Mouse (Mus musculus) limb, embryonic 10.5 days (tissue): ENCODE measurements around the gene Atp6v1f. TPM values are rescaled to one million over a fixed set of nuclear protein-coding genes. Genes with fewer than 3 reads are reported as not detected.

Experiments used
- DNase-seq: peaks from one replicate; pipeline ENCODE4 v3.0.0-alpha.2; 2017; ENCODE audit warnings: low spot score
- H3K27ac ChIP-seq: fragments of 300-500 bp; sonication (generic); 2 replicates; pipeline ENCODE4 v1.5.1; 2016; ENCODE audit warnings: mild to moderate bottlenecking
- H3K27me3 ChIP-seq: fragments of 300-500 bp; sonication (generic); 2 replicates; pipeline ENCODE4 v1.6.1; 2016; ENCODE audit warnings: low read depth, mild to moderate bottlenecking; ENCODE audit not compliant: poor library complexity, severe bottlenecking
- H3K36me3 ChIP-seq: fragments of 300-500 bp; sonication (generic); 2 replicates; pipeline ENCODE4 v1.6.1; 2016; ENCODE audit warnings: mild to moderate bottlenecking, moderate library complexity
- H3K4me1 ChIP-seq: fragments of 300-500 bp; sonication (generic); 2 replicates; pipeline ENCODE4 v1.6.1; 2016
- H3K4me3 ChIP-seq: fragments of 300-500 bp; sonication (generic); 2 replicates; pipeline ENCODE4 v1.5.1; 2016; ENCODE audit warnings: mild to moderate bottlenecking, moderate library complexity
- H3K9me3 ChIP-seq: fragments of 300-500 bp; sonication (generic); replicated peaks from 2 replicates; pipeline ENCODE4 v1.6.1; 2016; ENCODE audit warnings: mild to moderate bottlenecking
- WGBS: fragments of 180-500 bp; shearing (Covaris S2); methylation state at CpG from one replicate; pipeline ENCODE4 v1.1.7; 2016; 5-methylcytosine and 5-hydroxymethylcytosine counted together
- polyA plus RNA-seq: library from polyadenylated mRNA; unstranded; fragments of >200 nt; fragmentation: Nextera tagmentation; extraction: Ambion mirVana; gene quantifications from 2 replicates; pipeline ENCODE4 v1.2.1, GENCODE M21; 2016

The Atp6v1f gene
- polyA plus RNA-seq, 1 experiment from 2014 or later = 196 TPM

- Histone ChIP-seq H3K4me3 (peak within 1 kb of the TSS; percentile 80), H3K27ac (peak within 1 kb of the TSS; percentile 97), H3K9me3 (no peaks in the 10 kb centered on the region), H3K27me3 (no peaks in the 10 kb centered on the region), H3K4me1 (peaks cover 70% of the 10 kb centered on the region), H3K36me3 (peaks cover 28% of the 10 kb centered on the region)
- peak; percentile 76 for DNase-seq
- WGBS = under 1% methylated on average over 46 of the region's 47 CpGs
These were observed 40.2 kb downstream of the Atp6v1f start, which contains the start of gene Kcp for GRCm38 (mm10) chr6:29507447-29508309. Gene Kcp, minus strand, starts transcription at chr6:29507952.

- DNase-seq = no peak
- Histone ChIP-seq H3K27me3 (no peaks in the 10 kb centered on the region), H3K36me3 (peaks cover 17% of the 10 kb centered on the region), H3K4me3 (no peak overlapping the region), H3K4me1 (peaks cover 84% of the 10 kb centered on the region), H3K9me3 (no peaks in the 10 kb centered on the region), H3K27ac (peak overlapping the region; percentile 97)
- 20% methylated on average over 2 of the region's 2 CpGs for WGBS
These were observed 41.6 kb downstream of the Atp6v1f start for GRCm38 (mm10) chr6:29509086-29509485.

GRCm38 (mm10) chr6:29513284-29513683 lies 45.8 kb downstream of the Atp6v1f start:
- Histone ChIP-seq H3K27me3 (no peaks in the 10 kb centered on the region), H3K9me3 (no peaks in the 10 kb centered on the region), H3K4me1 (peaks cover 77% of the 10 kb centered on the region), H3K27ac (peak overlapping the region; percentile 82), H3K36me3 (no peaks in the 10 kb centered on the region), H3K4me3 (peak overlapping the region; percentile 36)
- peak; percentile 87 for DNase-seq
- under 1% methylated on average over 11 of the region's 11 CpGs for WGBS

- DNase-seq = peak; percentile 83
- Histone ChIP-seq H3K9me3 (no peaks in the 10 kb centered on the region), H3K27ac (peak overlapping the region; percentile 42), H3K4me3 (no peak overlapping the region), H3K4me1 (peaks cover 41% of the 10 kb centered on the region), H3K27me3 (no peaks in the 10 kb centered on the region), H3K36me3 (no peaks in the 10 kb centered on the region)
- WGBS = 15% methylated on average over 5 of the region's 5 CpGs
These were observed 49.6 kb downstream of the Atp6v1f start for GRCm38 (mm10) chr6:29517139-29517538.

Other genes starting within 250 kb of the Atp6v1f start
- gene Hilpda, start 195.2 kb upstream of the Atp6v1f start, polyA plus RNA-seq = 42.7 and 45.2 TPM in 2 replicates
- 0.40 and 0.55 TPM in 2 replicates for gene Fam71f2, start 188.1 kb upstream of the Atp6v1f start, polyA plus RNA-seq
- 0.09 TPM in 1 of 2 replicates, not detected in the other for gene Fam71f1, start 148.6 kb upstream of the Atp6v1f start, polyA plus RNA-seq
- 220 and 268 TPM in 2 replicates for gene Calu, start 119.6 kb upstream of the Atp6v1f start, polyA plus RNA-seq
- 0.34 and 0.38 TPM in 2 replicates for gene Opn1sw, start 79.2 kb upstream of the Atp6v1f start, polyA plus RNA-seq
- gene Ccdc136, start 71.4 kb upstream of the Atp6v1f start, polyA plus RNA-seq = 19.4 and 29.8 TPM in 2 replicates
- gene Flnc, start 34.5 kb upstream of the Atp6v1f start, polyA plus RNA-seq = 3.7 and 5.6 TPM in 2 replicates
- 0.34 TPM in 1 of 2 replicates, not detected in the other for gene Atp6v1fnb, start 3.7 kb downstream of the Atp6v1f start, polyA plus RNA-seq
- 37.2 and 43.9 TPM in 2 replicates for gene Kcp, start 40.2 kb downstream of the Atp6v1f start, polyA plus RNA-seq
- 3.2 and 4.2 TPM in 2 replicates for gene Irf5, start 58.9 kb downstream of the Atp6v1f start, polyA plus RNA-seq
- gene Tnpo3, start 142.2 kb downstream of the Atp6v1f start, polyA plus RNA-seq = 115 and 128 TPM in 2 replicates
- gene Tspan33, start 226.5 kb downstream of the Atp6v1f start, polyA plus RNA-seq = 6.7 and 7.0 TPM in 2 replicates